Mouse (Mus musculus) hindbrain, embryonic 13.5 days (tissue): ENCODE data around the gene Klrc3. TPM values are rescaled to one million over a fixed set of nuclear protein-coding genes. Genes with fewer than 3 reads are reported as not detected.
"Not testable (repeated sequence)": the region's sequence is repeated elsewhere in the genome, so short reads cannot be mapped to it uniquely, and the experiment has no call there.

Experiments used
- ATAC-seq: fragments of 200-750 bp; cut with Nextera tagmentation; 2 replicates; pipeline ENCODE4 v1.8.0; 2017; ENCODE audit warnings: moderate TSS enrichment; ENCODE audit not compliant: low FRiP score
- H3K27ac ChIP-seq: fragments of 300-500 bp; sonication (generic); 2 replicates; pipeline ENCODE4 v1.5.1; 2015; ENCODE audit warnings: inconsistent platforms, mild to moderate bottlenecking, moderate library complexity
- H3K27me3 ChIP-seq: fragments of 300-500 bp; sonication (generic); 2 replicates; pipeline ENCODE4 v1.6.1; 2015; ENCODE audit warnings: mild to moderate bottlenecking, inconsistent platforms
- H3K36me3 ChIP-seq: fragments of 300-500 bp; sonication (generic); 2 replicates; pipeline ENCODE4 v1.6.1; 2015; ENCODE audit warnings: mild to moderate bottlenecking, inconsistent platforms
- H3K4me1 ChIP-seq: fragments of 300-500 bp; sonication (generic); replicated peaks from 2 replicates; pipeline ENCODE4 v1.6.1; 2015; ENCODE audit warnings: inconsistent platforms
- H3K4me2 ChIP-seq: fragments of 300-500 bp; sonication (generic); 2 replicates; pipeline ENCODE4 v1.6.1; 2015; ENCODE audit warnings: inconsistent platforms, mild to moderate bottlenecking, moderate library complexity
- H3K4me3 ChIP-seq: fragments of 300-500 bp; sonication (generic); 2 replicates; pipeline ENCODE4 v1.5.1; 2015; ENCODE audit warnings: mild to moderate bottlenecking, inconsistent platforms
- H3K9ac ChIP-seq: fragments of 300-500 bp; sonication (generic); 2 replicates; pipeline ENCODE4 v1.6.1; 2015; ENCODE audit warnings: mild to moderate bottlenecking, inconsistent platforms
- H3K9me3 ChIP-seq: fragments of 300-500 bp; sonication (generic); 2 replicates; pipeline ENCODE4 v1.6.1; 2016; ENCODE audit warnings: inconsistent platforms
- WGBS: fragments of 180-500 bp; shearing (Covaris S2); methylation state at CpG from one replicate; pipeline ENCODE4 v1.1.7; 2015; 5-methylcytosine and 5-hydroxymethylcytosine counted together
- polyA plus RNA-seq: library from polyadenylated mRNA; unstranded; fragments of >200 nt; fragmentation: Nextera tagmentation; extraction: Ambion mirVana; gene quantifications from 2 replicates; pipeline ENCODE4 v1.2.1, GENCODE M21; 2015

Klrc3 gene
- polyA plus RNA-seq: not detected in 2 replicates

DNA sequence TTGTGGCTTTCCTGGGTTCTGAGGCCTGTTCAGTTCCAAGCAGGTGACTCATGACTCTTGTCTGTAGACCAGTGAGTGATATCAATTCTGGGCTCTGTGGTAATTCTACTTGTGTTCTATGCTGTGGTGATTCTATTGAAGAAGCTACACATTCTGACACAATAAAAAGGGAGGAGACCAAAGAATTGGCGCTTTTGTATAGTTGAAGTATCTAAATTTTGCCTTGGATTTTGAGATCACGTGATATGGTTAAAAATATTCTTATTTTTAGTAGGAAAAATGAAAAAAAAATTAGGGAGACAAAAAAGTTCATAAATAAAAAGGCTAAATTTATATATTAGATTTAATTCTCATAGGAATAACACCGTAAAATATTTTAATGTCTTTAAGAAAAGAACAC is at the start of gene Klrc3:
Gene Klrc3 (minus strand): TSS at position 101 of the 400 bp plus-strand sequence.
- not testable (repeated sequence) for H3K4me1 ChIP-seq, H3K9me3 ChIP-seq, H3K4me3 ChIP-seq, H3K36me3 ChIP-seq, H3K9ac ChIP-seq, H3K4me2 ChIP-seq, H3K27me3 ChIP-seq, ATAC-seq, H3K27ac ChIP-seq
- WGBS: 87% methylated on average over 3 of the region's 3 CpGs

DNA sequence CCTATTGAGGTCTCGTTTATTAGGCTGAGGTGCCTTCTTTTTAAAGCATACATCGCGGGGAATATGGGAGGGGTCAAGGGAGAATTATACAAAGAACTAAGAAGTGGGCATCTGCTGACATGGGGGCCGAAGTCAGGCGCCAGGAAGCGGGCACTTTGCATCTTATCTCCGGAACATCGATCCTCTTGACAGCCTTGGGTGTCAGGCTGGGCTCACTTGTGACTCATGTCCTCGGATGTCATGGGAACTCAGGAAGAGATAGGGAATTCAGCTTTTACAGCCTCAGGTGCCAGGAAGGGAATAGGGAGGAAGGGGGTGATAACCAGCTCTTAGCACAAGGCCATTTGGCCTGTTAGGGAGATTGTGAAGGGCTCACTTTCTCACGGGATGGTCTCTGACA is 48.3 kb upstream of the Klrc3 start:
- H3K27me3 ChIP-seq, H3K4me1 ChIP-seq, H3K4me3 ChIP-seq, ATAC-seq, H3K27ac ChIP-seq, H3K9ac ChIP-seq, H3K4me2 ChIP-seq, H3K36me3 ChIP-seq, H3K9me3 ChIP-seq: not testable (repeated sequence)
- 84% methylated on average over 10 of the region's 10 CpGs for WGBS

DNA sequence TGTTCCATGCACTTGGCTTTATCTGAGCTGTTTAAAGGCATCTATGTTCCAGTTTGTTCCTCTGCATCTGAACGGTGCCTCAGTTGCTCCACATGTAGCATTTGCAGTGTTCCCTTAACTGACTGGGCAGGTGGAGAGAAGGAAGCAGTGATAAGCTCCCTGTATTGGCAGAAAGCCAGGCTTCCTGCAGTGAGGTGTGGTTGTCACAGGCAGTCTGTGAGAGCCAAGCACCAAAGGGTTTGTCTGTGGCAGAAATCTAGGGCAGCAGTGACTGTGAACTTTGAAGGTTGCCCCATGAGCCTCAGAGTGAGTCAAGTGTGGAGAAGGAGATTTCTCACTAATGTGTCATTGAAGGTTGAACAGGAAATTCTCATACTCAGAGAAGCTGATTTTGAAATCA is 37.2 kb upstream of the Klrc3 start:
- no peaks in the 10 kb centered on the region for H3K9me3 ChIP-seq
- ATAC-seq: no peak
- WGBS: 69% methylated on average over 1 of the region's 1 CpGs

DNA sequence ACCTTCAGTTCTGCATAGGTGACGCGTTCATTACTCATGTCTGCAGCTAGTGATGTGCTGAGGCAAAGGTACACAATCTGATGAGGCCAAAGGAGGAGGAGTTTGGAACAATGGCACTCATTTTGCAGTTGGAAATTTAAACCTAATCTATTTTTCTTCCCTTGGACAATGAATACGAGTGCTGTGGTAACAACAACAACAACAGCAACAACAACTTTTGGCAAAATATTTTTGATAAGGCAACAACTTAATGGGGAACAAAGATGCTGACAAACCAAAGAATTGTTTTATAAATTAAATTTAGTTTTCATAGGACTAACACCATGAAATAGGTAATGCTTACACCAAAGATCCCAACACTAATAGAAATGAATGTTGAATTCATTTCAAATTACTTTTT is 35.7 kb upstream of the Klrc3 start, which contains the start of gene Klrc1:
Gene Klrc1 (minus strand): TSS at position 101 of the 400 bp plus-strand sequence.
- Histone ChIP-seq H3K4me3 (no peak within 1 kb of the TSS), H3K4me2 (no peak within 1 kb of the TSS), H3K9ac (no peak within 1 kb of the TSS), H3K27me3 (no peaks in the 10 kb centered on the region), H3K4me1 (no peaks in the 10 kb centered on the region), H3K27ac (no peak within 1 kb of the TSS), H3K36me3 (no peaks in the 10 kb centered on the region), H3K9me3 (no peaks in the 10 kb centered on the region)
- ATAC-seq: no peak
- WGBS: 90% methylated on average over 3 of the region's 3 CpGs

More for the DNA sequence above, 37.2 kb upstream of the Klrc3 start:
- Histone ChIP-seq H3K27me3 (no peaks in the 10 kb centered on the region), H3K36me3 (no peaks in the 10 kb centered on the region), H3K4me2 (no peak overlapping the region), H3K4me3 (no peak overlapping the region), H3K27ac (no peak overlapping the region), H3K4me1 (no peaks in the 10 kb centered on the region), H3K9ac (no peak overlapping the region)

DNA sequence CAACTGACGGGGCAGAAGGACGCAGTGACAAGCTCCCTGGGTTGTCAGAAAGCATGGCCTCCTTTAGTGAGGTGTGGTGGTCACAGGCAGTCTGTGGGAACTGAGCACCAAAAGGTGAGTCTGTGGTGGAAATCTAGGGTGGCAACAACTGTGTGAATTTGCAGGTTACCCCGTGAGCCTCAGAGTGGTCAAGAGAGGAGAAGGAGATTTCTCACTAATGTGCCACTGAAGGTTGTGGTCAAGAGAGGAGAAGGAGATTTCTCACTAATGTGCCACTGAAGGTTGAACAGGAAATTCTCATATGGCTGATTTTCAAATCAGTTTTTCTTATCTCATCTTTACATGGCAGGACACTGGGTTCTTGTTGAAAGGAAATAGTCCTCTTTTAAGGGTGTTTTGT is 18.2 kb upstream of the Klrc3 start:
- not testable (repeated sequence) for H3K4me1 ChIP-seq, H3K27me3 ChIP-seq, ATAC-seq, H3K27ac ChIP-seq, H3K9ac ChIP-seq, H3K4me2 ChIP-seq, H3K9me3 ChIP-seq, H3K36me3 ChIP-seq, H3K4me3 ChIP-seq
- WGBS: no CpG with 5 or more reads among the region's 3 CpGs

DNA sequence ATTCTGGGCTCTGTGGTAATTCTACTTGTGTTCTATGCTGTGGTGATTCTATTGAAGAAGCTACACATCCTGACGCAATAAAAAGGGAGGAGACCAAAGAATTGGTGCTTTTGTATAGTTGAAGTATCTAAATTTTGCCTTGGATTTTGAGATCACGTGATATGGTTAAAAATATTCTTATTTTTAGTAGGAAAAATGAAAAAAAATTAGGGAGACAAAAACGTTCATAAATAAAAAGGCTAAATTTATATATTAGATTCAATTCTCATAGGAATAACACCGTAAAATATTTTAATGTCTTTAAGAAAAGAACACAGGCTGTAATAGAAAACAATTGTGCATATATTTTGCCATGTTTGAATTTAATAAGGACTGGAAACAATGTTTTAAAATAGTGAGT is 17.5 kb upstream of the Klrc3 start, which contains the start of gene Klrc2:
Gene Klrc2 (minus strand): TSS at position 101 of the 400 bp plus-strand sequence.
- not testable (repeated sequence) for H3K27ac ChIP-seq, H3K9me3 ChIP-seq, H3K36me3 ChIP-seq, H3K4me2 ChIP-seq, H3K9ac ChIP-seq, H3K4me1 ChIP-seq, H3K27me3 ChIP-seq, H3K4me3 ChIP-seq, ATAC-seq
- WGBS: 81% methylated on average over 4 of the region's 4 CpGs

DNA sequence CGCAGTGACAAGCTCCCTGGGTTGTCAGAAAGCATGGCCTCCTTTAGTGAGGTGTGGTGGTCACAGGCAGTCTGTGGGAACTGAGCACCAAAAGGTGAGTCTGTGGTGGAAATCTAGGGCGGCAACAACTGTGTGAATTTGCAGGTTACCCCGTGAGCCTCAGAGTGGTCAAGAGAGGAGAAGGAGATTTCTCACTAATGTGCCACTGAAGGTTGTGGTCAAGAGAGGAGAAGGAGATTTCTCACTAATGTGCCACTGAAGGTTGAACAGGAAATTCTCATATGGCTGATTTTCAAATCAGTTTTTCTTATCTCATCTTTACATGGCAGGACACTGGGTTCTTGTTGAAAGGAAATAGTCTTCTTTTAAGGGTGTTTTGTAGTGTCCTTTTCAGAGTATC is 917 bp upstream of the Klrc3 start:
- H3K27me3 ChIP-seq, H3K4me1 ChIP-seq, ATAC-seq, H3K4me3 ChIP-seq, H3K4me2 ChIP-seq, H3K27ac ChIP-seq, H3K36me3 ChIP-seq, H3K9ac ChIP-seq, H3K9me3 ChIP-seq: not testable (repeated sequence)
- 100% methylated on average over 1 of the region's 3 CpGs for WGBS

DNA sequence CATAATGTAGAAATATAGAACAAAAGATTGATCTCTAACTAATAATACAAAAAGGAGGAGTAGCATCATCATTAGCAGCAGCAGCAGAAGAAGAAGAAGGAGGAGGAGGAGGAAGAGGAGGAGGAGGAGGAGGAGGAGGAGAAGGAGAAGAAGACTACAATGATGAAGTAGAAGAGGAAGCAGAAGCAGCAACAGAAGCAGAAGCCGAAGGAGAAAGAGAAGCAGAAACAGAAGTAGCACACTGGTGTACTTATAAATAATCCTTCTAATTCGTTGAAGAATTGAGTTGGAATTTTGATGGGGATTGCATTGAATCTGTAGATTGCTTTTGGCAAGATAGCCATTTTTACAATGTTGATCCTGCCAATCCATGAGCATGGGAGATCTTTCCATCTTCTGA is 12.1 kb downstream of the Klrc3 start:
- H3K27me3 ChIP-seq, ATAC-seq, H3K4me3 ChIP-seq, H3K9ac ChIP-seq, H3K4me1 ChIP-seq, H3K27ac ChIP-seq, H3K4me2 ChIP-seq, H3K36me3 ChIP-seq, H3K9me3 ChIP-seq: not testable (repeated sequence)
- 84% methylated on average over 2 of the region's 2 CpGs for WGBS

DNA sequence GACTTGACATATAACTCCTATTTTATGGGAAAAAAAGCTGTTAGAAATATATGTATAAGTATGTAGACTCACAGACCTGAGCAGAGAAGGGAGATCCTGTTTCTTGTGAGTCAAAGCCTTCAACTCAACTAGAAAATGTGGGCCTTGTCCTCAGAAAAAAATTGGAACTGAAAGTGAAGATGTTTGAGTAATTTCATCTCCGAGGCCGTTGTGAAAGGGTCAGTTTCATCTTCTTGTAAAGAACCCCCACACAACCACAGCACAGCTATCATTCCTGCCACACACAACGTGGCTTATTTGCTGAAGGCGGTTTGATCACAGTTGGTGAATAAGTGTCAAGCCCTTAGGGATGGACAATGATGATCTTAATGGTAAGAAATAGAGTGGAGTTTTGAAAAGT is 19.4 kb downstream of the Klrc3 start, which contains the start of gene Klrk1:
Gene Klrk1 (minus strand): TSS at position 130 of the 400 bp plus-strand sequence.
- Histone ChIP-seq H3K9me3 (no peaks in the 10 kb centered on the region), H3K27ac (no peak within 1 kb of the TSS), H3K4me2 (no peak within 1 kb of the TSS), H3K36me3 (no peaks in the 10 kb centered on the region), H3K4me3 (no peak within 1 kb of the TSS), H3K9ac (no peak within 1 kb of the TSS), H3K4me1 (no peaks in the 10 kb centered on the region), H3K27me3 (no peaks in the 10 kb centered on the region)
- no peak for ATAC-seq
- 80% methylated on average over 4 of the region's 4 CpGs for WGBS

DNA sequence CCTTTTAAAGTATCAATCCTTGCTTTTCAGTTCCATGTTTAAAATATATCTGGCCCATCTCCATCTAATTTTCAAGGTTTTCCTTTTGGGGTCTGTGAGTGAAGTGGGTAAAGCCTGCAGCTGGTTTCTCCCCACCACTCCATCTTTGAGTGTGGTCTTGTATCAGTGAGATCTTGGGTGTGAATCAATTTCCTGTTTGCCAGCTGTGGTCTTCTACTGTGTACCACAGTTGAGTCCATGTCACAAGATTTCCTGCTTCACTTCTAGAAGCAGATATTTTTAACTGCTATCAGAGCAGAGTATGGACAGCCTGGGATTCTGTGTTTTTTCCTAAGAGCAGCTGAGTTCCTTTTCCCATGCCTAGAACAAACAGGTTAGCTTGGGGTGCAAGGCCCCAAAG is 34.8 kb downstream of the Klrc3 start:
- ATAC-seq: no peak

DNA sequence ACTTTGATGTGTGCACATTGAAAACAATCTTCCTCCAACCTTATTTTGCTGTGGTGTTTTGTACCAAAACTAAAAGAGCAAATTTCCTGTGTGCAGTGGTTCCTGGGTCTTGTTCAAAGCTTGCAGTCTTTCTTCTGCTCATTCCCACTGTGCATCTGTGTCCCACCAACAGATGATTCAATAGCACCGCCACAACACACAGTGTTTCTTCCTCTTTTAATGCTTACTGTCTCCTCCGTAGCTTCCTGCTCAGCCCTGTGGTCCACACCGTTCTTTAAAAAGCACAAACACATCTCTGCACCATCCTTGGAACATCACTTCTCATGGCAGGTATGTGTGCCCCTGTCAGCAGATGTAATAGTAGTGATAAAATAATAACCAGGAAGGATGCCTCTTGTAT is 51.6 kb downstream of the Klrc3 start, which contains the start of gene Klrd1:
Gene Klrd1 (plus strand): TSS at position 275 of the 400 bp plus-strand sequence.
- no peaks in the 10 kb centered on the region for H3K27me3 ChIP-seq
- H3K9ac ChIP-seq: no peak within 1 kb of the TSS
- no peak within 1 kb of the TSS for H3K27ac ChIP-seq
- H3K4me1 ChIP-seq: no peaks in the 10 kb centered on the region
- H3K4me3 ChIP-seq: no peak within 1 kb of the TSS
- H3K4me2 ChIP-seq: no peak within 1 kb of the TSS
- H3K36me3 ChIP-seq: no peaks in the 10 kb centered on the region
- 79% methylated on average over 3 of the region's 3 CpGs for WGBS
- ATAC-seq: no peak
- no peaks in the 10 kb centered on the region for H3K9me3 ChIP-seq

More for the DNA sequence above, 34.8 kb downstream of the Klrc3 start:
- Histone ChIP-seq H3K4me1 (no peaks in the 10 kb centered on the region), H3K4me3 (no peak overlapping the region), H3K9ac (no peak overlapping the region), H3K27ac (no peak overlapping the region), H3K27me3 (no peaks in the 10 kb centered on the region), H3K4me2 (no peak overlapping the region), H3K9me3 (no peaks in the 10 kb centered on the region), H3K36me3 (no peaks in the 10 kb centered on the region)
